In the genomic region with DNA sequence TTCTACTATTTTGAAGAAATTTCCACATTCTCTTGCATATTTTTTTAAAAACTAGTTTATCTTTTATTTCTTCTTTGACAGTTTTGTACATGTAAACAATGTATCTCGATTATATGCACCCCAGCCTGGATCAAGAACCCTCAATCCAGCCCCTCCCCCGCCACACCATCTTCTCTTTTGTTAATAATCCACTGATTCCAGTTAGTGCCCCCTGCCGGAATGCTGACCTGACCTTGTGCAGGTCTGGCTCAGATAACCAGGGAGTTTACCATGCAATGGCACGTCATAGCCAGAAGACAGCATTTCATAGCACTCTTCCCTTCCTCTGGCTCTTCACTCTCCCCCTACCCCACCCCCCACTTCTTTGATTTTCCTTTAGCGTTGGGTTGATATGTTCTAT, we compare ENCODE assay signal across 8 mouse cellular contexts. TPM values are rescaled to one million over a fixed set of nuclear protein-coding genes. Genes with fewer than 3 reads are reported as not detected.
DNase-seq lines count a peak whose midpoint lies in the region; ATAC-seq and TF ChIP-seq lines count a peak whose summit lies in the region.

No protein-coding gene starts in this region.

- peak; percentile 33 for TF ChIP-seq CTCF in hindbrain, postnatal 0 days (IDR thresholded peaks at IDR 0.05; ENCODE audit: low read depth)

- no peak overlapping the region for H3K9ac ChIP-seq in hindbrain, postnatal 0 days (replicated peaks; ENCODE audit: low read length)
- no peak overlapping the region for H3K9ac ChIP-seq in liver, embryonic 13.5 days

- H3K27ac ChIP-seq in hindbrain, postnatal 0 days: no peak overlapping the region
- no peak overlapping the region for H3K27ac ChIP-seq in liver, embryonic 13.5 days

- peak; percentile 41 for DNase-seq in adrenal gland, postnatal 10 days
- no peak for DNase-seq in adrenal gland, adult 8-10 months
- DNase-seq in hindbrain, postnatal 0 days (ENCODE audit: low spot score): no peak
- no peak for DNase-seq in liver, embryonic 13.5 days
- peak; percentile 67 for DNase-seq in retina, embryonic 14.5 days (ENCODE audit: low spot score)
- no peak for DNase-seq in layer of hippocampus, postnatal 10 days (ENCODE audit: low spot score in 2 of 2)
- no peak for DNase-seq in layer of hippocampus, postnatal 25 days (ENCODE audit: extremely low spot score in 1 of 2, low spot score in 1 of 2)

- no peaks in the 10 kb centered on the region for H3K9me3 ChIP-seq in hindbrain, postnatal 0 days (ENCODE audit: low read length)
- H3K9me3 ChIP-seq in liver, embryonic 13.5 days (replicated peaks): no peaks in the 10 kb centered on the region

- 34% methylated on average over 5 of the region's 5 CpGs for WGBS in hindbrain, postnatal 0 days
- WGBS in liver, embryonic 13.5 days (ENCODE audit: insufficient replicate concordance): 27% methylated on average over 5 of the region's 5 CpGs

- peak overlapping the region; percentile 75 for H3K4me2 ChIP-seq in hindbrain, postnatal 0 days (ENCODE audit: low read depth, low read length)
- peak overlapping the region; percentile 64 for H3K4me2 ChIP-seq in liver, embryonic 13.5 days

- H3K4me1 ChIP-seq in hindbrain, postnatal 0 days (ENCODE audit: insufficient read depth, low read length): no peaks in the 10 kb centered on the region
- peaks cover 8% of the 10 kb centered on the region for H3K4me1 ChIP-seq in liver, embryonic 13.5 days (replicated peaks)

- no peaks in the 10 kb centered on the region for H3K27me3 ChIP-seq in hindbrain, postnatal 0 days (ENCODE audit: insufficient read depth, low read length)
- H3K27me3 ChIP-seq in liver, embryonic 13.5 days: 0 out of 2 replicates have a peak, but pooled peaks cover 2% of the 10 kb centered on the region

- H3K36me3 ChIP-seq in hindbrain, postnatal 0 days (ENCODE audit: insufficient read depth, low read length): no peaks in the 10 kb centered on the region
- no peaks in the 10 kb centered on the region for H3K36me3 ChIP-seq in liver, embryonic 13.5 days

- peak overlapping the region; percentile 42 for H3K4me3 ChIP-seq in hindbrain, postnatal 0 days (ENCODE audit: low read length)
- no peak overlapping the region for H3K4me3 ChIP-seq in liver, embryonic 13.5 days (replicated peaks)

- ATAC-seq in common myeloid progenitor, adult 5-6 weeks (replicated peaks; ENCODE audit: low read depth, poor library complexity, severe bottlenecking): 0 out of 2 replicates have a peak, but pooled peaks have one; percentile 44
- no peak for ATAC-seq in hindbrain, postnatal 0 days
- 0 out of 2 replicates have a peak, but pooled peaks have one; percentile 38 for ATAC-seq in liver, embryonic 13.5 days (ENCODE audit: low read depth)

RNA-seq across cellular contexts. Expression of gene Cfap221, which starts 0.6 kb away (rescaled TPM):
- under 1 TPM; 0.39 to 0.70 TPM for total RNA-seq in adrenal gland, postnatal 10 days (2021)
- under 1 TPM in 2 of 4 experiments, not detected in 2; 0.15 to 0.22 TPM for total RNA-seq in adrenal gland, adult 8-10 months (2022)
- total RNA-seq in common myeloid progenitor, adult 5-6 weeks (2017): not detected in 2 replicates
- 1.9 TPM in 1 of 2 replicates, not detected in the other for total RNA-seq in hindbrain, postnatal 0 days (2014; rRNA removed)
- 0.25 and 0.29 TPM in 2 replicates for polyA plus RNA-seq in hindbrain, postnatal 0 days (2015; fragmentation: Nextera tagmentation; extraction: Ambion mirVana)
- not detected in 2 replicates for polyA plus RNA-seq in liver, embryonic 13.5 days (2015; fragmentation: Nextera tagmentation; extraction: Ambion mirVana)
- under 1 TPM; 0.36 to 0.39 TPM for total RNA-seq in layer of hippocampus, postnatal 10 days (2021)
- total RNA-seq in layer of hippocampus, postnatal 25 days (2021): under 1 TPM; 0.15 to 0.42 TPM

RNA-seq across cellular contexts. Expression of gene Sctr, which starts 9.1 kb away (rescaled TPM):
- 10 to 100 TPM; 12.7 to 17.7 TPM for total RNA-seq in adrenal gland, postnatal 10 days (2021)
- total RNA-seq in adrenal gland, adult 8-10 months (2022): 10 to 100 TPM in 3 of 4 experiments, 1 to 10 TPM in 1; 9.9 to 17.6 (median 12.3) TPM
- total RNA-seq in common myeloid progenitor, adult 5-6 weeks (2017): not detected in 2 replicates
- 1.9 and 2.0 TPM in 2 replicates for total RNA-seq in hindbrain, postnatal 0 days (2014; rRNA removed)
- 0.93 and 1.2 TPM in 2 replicates for polyA plus RNA-seq in hindbrain, postnatal 0 days (2015; fragmentation: Nextera tagmentation; extraction: Ambion mirVana)
- not detected in 2 replicates for polyA plus RNA-seq in liver, embryonic 13.5 days (2015; fragmentation: Nextera tagmentation; extraction: Ambion mirVana)
- total RNA-seq in layer of hippocampus, postnatal 10 days (2021): 1 to 10 TPM; 2.3 to 2.5 TPM
- 1 to 10 TPM; 1.0 to 1.7 TPM for total RNA-seq in layer of hippocampus, postnatal 25 days (2021)

Comparison
In these comparisons a context has a peak if more than half of its experiments do, and no peak if none do; other contexts are left out.
1. DNase-seq: peak in adrenal gland, postnatal 10 days (single experiment) and retina, embryonic 14.5 days (single experiment); none in adrenal gland, adult 8-10 months (single experiment), hindbrain, postnatal 0 days (single experiment), liver, embryonic 13.5 days (single experiment), layer of hippocampus, postnatal 10 days (0 of 2) and layer of hippocampus, postnatal 25 days (0 of 2).